Mouse (Mus musculus) heart, postnatal 0 days (tissue): ENCODE measurements at regions not wholly inside any gene's neighbourhood (a gene's known extent, or its start where the extent isn't known, plus 50 kb on each side); places are given as distances from the start of the nearest gene placed in this dataset.

Experiments used
- ATAC-seq: fragments of 200-750 bp; cut with Nextera tagmentation; 2 replicates; pipeline ENCODE4 v1.8.0; 2017; ENCODE audit warnings: low read depth, moderate number of reproducible peaks, moderate library complexity; ENCODE audit not compliant: insufficient read depth
- DNase-seq: peaks from one replicate; pipeline ENCODE4 v3.0.0-alpha.2; 2016; ENCODE audit warnings: low spot score
- H3K27ac ChIP-seq: fragments of 300-500 bp; sonication (generic); 2 replicates; pipeline ENCODE4 v1.5.1; 2014; ENCODE audit warnings: low read depth, mild to moderate bottlenecking
- H3K27me3 ChIP-seq: fragments of 300-500 bp; sonication (generic); 2 replicates; pipeline ENCODE4 v1.6.1; 2014; ENCODE audit warnings: low read length, mixed read lengths; ENCODE audit not compliant: control insufficient read depth, insufficient read depth
- H3K36me3 ChIP-seq: fragments of 300-500 bp; sonication (generic); replicated peaks from 2 replicates; pipeline ENCODE4 v1.6.1; 2014; ENCODE audit warnings: low read length, mixed read lengths; ENCODE audit not compliant: control insufficient read depth, insufficient read depth
- H3K4me1 ChIP-seq: fragments of 300-500 bp; sonication (generic); 2 replicates; pipeline ENCODE4 v1.6.1; 2014; ENCODE audit warnings: antibody characterized with exemption; ENCODE audit not compliant: control insufficient read depth, insufficient read depth
- H3K4me2 ChIP-seq: fragments of 300-500 bp; sonication (generic); 2 replicates; pipeline ENCODE4 v1.6.1; 2014; ENCODE audit warnings: low read depth, mild to moderate bottlenecking, low read length, moderate library complexity
- H3K4me3 ChIP-seq: fragments of 300-500 bp; sonication (generic); 2 replicates; pipeline ENCODE4 v1.5.1; 2014; ENCODE audit warnings: low read depth, low read length
- H3K9ac ChIP-seq: fragments of 300-500 bp; sonication (generic); replicated peaks from 2 replicates; pipeline ENCODE4 v1.6.1; 2014; ENCODE audit warnings: low read depth, low read length, mixed read lengths
- H3K9me3 ChIP-seq: fragments of 300-500 bp; sonication (generic); replicated peaks from 2 replicates; pipeline ENCODE4 v1.6.1; 2016; ENCODE audit warnings: low read length; ENCODE audit not compliant: control insufficient read depth
- CTCF ChIP-seq: IDR thresholded peaks from 2 replicates; pipeline ENCODE4 v1.5.1; 2016; ENCODE audit warnings: antibody characterized with exemption, control low read depth, low read depth
- EP300 ChIP-seq: IDR thresholded peaks from 2 replicates; pipeline ENCODE4 v1.6.1; 2016; ENCODE audit warnings: antibody characterized with exemption, low read depth
- WGBS: fragments of 180-500 bp; shearing (Covaris S2); extraction: QIAGEN DNeasy Blood & Tissue Kit; methylation state at CpG from one replicate; pipeline ENCODE4 v1.1.7; 2014; 5-methylcytosine and 5-hydroxymethylcytosine counted together

DNA sequence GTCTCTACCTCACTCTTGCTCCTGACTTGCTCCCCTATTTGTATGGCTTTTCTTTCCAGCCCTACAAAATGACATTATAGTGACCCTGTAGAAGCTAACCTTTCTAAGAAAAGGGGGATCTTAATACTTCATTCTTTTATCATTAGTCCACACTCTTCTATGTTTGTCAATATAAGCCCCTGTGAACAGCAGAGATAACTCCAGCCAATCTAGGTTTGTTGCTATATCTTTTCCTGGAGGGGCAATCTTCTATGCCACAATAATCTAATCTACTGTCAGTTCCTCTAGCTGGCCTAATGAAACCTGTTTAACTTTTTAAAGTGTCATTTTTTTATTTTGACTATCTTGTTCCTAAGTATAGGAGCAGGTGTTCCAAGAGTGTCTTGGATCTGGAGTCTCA is 622.2 kb downstream of the Gbe1 start:
- H3K9ac ChIP-seq: no peak overlapping the region
- no peak overlapping the region for H3K4me3 ChIP-seq
- H3K4me2 ChIP-seq: no peak overlapping the region
- no peak for ATAC-seq
- H3K9me3 ChIP-seq: no peaks in the 10 kb centered on the region
- H3K27ac ChIP-seq: no peak overlapping the region
- TF ChIP-seq EP300: no peak
- TF ChIP-seq CTCF: no peak
- DNase-seq: no peak
- no peaks in the 10 kb centered on the region for H3K4me1 ChIP-seq
- H3K36me3 ChIP-seq: no peaks in the 10 kb centered on the region
- no peaks in the 10 kb centered on the region for H3K27me3 ChIP-seq

DNA sequence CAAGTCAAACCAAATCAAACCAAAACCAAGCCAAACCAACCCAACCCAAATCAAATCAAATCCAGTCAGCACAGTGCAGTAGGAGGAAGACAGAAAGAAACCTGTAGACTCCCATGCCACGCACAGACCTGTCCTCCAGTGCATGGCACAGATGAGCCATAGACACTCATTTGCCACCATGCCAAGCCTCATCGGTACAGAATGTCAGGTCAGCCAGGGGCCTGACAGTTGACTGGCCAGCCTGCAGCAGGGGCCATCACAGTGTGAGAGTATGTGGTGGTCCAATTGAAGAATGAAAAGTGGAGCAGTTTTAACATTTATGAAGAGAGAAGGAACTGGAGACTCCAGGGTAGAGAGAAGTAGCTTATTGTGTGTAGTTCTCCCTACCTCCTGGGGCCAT is 639.2 kb downstream of the Gbe1 start:
- no peak overlapping the region for H3K27ac ChIP-seq
- H3K4me1 ChIP-seq: no peaks in the 10 kb centered on the region
- ATAC-seq (no peak), DNase-seq (no peak)
- H3K9ac ChIP-seq: no peak overlapping the region
- no peak overlapping the region for H3K4me3 ChIP-seq
- no peaks in the 10 kb centered on the region for H3K9me3 ChIP-seq
- 96% methylated on average over 2 of the region's 2 CpGs for WGBS
- H3K27me3 ChIP-seq: no peaks in the 10 kb centered on the region
- no peak overlapping the region for H3K4me2 ChIP-seq
- no peaks in the 10 kb centered on the region for H3K36me3 ChIP-seq
- TF ChIP-seq EP300 (no peak), CTCF (no peak)
